Mouse (Mus musculus) naive thymus-derived CD4-positive, alpha-beta T cell, adult 2 months (primary cell): ENCODE measurements around the gene Rap1gds1.

ENCODE experiments used
- DNase-seq: peaks from one replicate; pipeline ENCODE4 v3.0.0-alpha.2; 2011; ENCODE audit warnings: low read depth

Gene Rap1gds1

DNA sequence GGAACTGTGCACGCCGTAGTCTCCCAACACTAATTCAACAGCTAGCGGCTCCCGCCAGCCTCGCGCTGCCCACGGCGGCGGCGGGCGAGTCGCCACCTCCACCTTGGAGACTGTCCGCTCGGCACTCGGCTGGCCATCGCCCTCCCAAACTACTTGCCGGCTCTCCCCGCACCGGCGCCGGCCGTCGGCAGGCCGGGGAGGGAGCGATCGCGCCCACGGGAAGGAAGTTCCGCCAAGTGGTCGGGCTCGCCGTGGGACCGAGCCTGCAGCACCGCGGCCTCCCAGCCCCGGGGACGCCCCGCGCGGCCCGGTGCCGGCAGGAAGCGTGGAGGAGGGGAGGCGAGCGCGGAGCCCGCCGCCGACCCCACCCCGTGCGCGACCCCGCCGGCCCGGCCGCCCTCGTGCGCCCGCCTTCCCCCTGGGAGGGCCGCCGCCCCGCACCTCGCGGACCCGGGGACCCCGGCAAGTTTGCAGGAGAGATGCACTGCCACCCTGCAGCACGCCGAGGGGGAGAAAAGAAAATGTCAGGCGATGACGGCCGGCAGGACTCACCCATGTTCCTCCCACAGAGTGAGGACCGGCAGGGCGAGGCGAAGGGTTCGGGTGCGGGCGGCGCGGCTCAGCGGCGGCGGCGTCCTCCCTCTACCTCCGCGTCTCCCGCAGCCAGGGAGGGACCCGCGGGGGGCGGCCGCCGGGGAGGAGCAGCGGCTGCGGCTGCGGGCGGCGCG lies at the start of gene Rap1gds1:
Gene Rap1gds1 (minus strand): TSS at position 718 of the 728 bp plus-strand sequence.
- peak; percentile 76 for DNase-seq

- DNase-seq, result no peak
Observed at GRCm38 (mm10) chr3:139118446-139118845, 43.4 kb upstream of the Rap1gds1 start.

- DNase-seq, result no peak
Observed at GRCm38 (mm10) chr3:139116733-139117337, 41.8 kb upstream of the Rap1gds1 start.

- DNase-seq, result no peak
Observed at GRCm38 (mm10) chr3:139112335-139112973, 37.5 kb upstream of the Rap1gds1 start.

GRCm38 (mm10) chr3:139111877-139112276 lies 36.9 kb upstream of the Rap1gds1 start:
- no peak for DNase-seq

DNA sequence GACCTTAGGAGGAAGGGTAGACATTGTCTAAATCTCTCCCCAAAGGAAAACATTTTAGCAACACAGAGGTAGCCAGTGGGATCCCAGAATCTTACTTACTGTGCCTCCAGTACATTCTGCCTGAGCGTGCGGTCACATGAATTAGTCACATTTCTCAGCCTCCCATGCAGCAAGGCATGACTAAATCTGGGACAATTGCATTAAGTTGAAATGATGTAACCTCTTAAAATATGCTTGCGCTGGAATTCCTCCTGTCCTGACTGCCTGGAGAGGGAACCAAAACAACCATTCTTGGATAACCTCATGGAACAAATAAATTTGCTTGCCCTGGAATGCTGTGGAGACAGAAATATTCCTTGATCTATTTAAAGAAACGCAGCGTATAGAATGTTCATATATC lies 33.2 kb upstream of the Rap1gds1 start:
- no peak for DNase-seq

DNA sequence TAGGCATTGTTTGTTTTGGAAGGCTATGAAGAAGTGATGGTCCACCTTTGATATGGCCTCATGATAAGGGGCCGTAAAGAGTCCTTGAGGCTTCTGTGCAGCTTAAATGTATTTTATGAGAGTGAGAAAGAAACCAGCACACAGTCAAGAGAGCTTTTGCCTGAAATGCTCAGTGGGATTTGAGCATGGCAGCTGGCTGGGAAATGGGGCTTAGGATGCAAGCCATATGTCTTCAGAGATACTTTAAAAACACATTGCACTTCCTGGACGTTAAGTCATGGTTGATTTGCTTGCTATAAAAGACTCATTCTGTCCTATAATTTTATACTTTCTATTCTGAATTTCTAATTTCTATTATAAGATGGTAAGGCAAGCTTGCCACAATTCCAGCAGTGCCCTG lies 28.9 kb upstream of the Rap1gds1 start:
- no peak for DNase-seq

GRCm38 (mm10) chr3:139103346-139103745 lies 28.3 kb upstream of the Rap1gds1 start:
- no peak for DNase-seq

DNA sequence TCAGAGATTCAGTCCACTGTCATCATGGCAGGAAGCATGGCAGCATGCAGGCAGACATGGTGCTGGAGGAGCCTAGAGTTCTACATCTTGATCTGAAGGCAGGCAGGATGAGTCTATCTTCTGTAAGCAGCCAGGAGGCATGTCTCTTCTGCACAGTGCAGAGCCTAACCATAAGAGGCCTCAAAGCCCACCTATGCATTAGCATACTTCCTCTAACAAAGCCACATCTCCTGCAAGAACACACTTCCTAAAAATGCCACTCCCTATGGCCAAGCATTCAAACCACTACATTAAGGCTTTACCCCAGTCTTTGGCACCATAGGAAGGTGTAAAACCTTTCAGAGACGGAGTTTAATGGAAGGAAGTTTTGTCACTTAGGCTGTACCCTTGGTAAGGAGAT lies 26.9 kb upstream of the Rap1gds1 start:
- DNase-seq, result no peak

- DNase-seq, result no peak
Observed at GRCm38 (mm10) chr3:139099284-139099683, 24.3 kb upstream of the Rap1gds1 start.

DNA sequence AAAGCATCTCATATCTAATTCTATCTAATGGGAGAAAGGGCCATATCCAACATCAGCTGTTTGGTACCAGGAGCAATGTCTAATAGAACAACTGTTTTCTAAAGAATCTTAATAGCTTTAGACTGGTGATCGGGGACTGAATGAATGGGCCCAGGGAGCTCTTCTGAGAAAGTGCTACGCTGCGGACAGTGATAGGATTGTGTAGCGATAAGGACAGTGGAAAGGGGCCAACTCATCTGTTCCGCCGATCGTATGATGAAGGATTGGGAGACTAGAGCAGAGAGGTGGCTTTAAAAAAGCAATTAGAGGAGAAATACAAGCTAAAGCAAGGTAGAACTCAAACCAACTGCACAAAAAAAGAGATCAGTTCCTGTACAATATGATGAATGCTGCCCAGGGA lies 20.9 kb upstream of the Rap1gds1 start:
- DNase-seq, result no peak

GRCm38 (mm10) chr3:139088526-139088925 lies 13.5 kb upstream of the Rap1gds1 start:
- DNase-seq, result no peak

DNA sequence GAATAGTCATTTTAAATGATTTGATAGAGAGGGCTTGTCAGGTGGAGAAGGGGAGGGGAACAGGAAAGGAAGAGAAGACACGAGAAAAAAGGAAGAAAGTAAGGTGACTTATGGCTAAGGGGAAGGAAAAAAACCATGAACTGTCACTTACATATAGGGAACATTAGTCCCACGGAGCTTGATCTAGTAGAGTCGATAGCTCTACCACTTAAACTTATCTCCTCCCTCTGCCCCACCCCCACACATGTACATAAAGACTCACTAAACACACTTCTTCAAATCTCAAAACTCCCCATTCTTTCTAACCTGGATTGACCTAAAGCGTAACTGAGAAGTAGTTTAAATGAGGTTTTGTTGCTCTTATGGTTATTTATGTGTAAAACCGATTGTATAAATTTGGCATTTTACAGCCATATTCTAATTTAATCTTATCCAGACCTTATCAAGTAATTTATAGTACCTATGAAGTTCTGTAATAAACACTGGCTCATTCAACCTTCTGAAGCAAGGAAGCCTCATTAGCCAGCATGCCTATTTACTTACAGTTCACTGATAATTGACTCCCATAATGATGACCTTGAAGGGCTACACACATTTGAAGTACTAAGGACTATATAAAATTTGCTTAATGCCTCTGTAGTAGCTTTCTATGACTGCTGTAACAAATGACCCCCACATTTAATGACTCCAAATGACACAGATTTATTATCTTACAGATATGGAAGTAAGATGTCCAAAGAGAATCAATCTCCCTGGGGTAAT lies 9.0 kb upstream of the Rap1gds1 start:
- no peak for DNase-seq

DNA sequence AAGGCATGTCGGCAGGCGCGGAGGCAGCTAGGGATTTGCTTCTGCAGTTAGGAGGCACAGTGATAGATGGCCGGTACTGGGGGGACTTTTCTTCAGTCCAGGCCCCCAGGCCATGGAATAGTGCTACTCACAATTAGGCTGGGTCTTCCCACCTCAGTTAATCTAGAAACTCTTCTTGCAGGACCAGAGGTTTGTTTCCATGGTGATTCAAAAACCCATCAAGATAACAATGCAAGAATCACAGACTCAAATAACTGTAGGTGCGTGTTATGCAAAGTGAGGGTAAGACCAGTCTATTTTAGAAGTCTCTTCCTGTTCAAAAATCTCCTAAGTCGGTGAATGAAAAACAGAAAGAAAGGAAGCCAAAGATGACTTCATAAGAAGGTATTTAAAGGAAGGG lies 4.8 kb upstream of the Rap1gds1 start:
- DNase-seq, result no peak

DNA sequence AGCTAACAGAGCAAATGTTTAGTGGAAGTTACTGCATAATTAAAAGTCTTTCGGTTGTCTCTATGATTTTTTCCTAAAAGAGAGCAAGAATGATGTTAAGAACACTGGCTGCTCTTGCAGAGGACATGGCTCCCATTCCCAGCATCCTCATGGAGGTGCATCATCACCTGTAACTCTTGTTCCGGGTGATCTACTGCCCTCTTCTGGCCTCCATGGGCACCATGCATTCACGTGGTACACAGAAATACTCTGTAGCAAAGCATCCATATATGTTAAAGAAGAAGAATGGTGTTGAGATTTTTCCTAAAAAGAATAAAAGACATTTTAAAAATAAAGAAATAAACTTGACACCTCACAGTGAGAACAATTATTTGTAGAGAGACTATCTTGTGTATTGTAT lies 3.0 kb upstream of the Rap1gds1 start:
- no peak for DNase-seq

GRCm38 (mm10) chr3:139076059-139076455 lies 1.1 kb upstream of the Rap1gds1 start:
- DNase-seq, result peak; percentile 37

- DNase-seq, result peak; percentile 94
Observed at GRCm38 (mm10) chr3:139075333-139076058, 495 bp upstream of the Rap1gds1 start.

GRCm38 (mm10) chr3:139073801-139074483 lies 1.1 kb downstream of the Rap1gds1 start:
- peak; percentile 58 for DNase-seq

DNA sequence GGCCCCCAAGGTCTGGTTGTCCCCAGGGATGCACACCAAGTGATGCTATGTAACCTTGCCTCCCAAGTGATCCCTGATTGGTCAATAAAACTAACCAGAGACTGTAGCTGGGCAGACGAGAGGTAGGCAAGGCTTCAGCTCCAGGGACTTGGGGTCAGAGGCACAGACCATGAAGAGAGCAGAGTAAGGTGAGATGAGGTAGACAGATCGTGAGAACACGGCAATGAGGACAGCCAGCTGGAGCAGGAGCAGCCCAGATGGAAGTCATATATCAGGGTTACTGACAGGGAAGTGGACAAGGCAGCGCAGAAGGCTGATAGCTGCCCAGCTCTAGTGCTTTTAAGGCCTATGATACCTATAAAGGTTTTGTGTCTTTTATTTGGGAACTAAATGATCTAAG lies 5.5 kb downstream of the Rap1gds1 start:
- no peak for DNase-seq

DNA sequence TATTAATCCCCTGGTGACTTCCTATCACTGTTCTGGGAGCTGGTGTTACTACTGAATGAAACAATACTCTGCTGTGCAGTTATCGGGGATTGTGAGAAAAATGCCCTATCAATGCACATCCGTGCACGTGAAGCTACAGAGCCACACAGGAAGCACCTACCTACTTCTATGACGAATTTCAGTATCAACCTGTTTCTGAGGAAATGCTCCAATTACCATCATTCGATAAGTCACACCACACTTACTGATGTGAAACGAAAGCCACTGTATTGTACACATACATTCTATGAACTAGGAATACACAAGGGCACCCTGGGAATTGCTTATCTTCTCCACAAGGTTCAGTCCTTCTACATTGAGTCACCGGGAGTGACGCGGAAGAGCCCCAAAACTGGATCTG lies 10.9 kb downstream of the Rap1gds1 start:
- DNase-seq, result peak; percentile 51

GRCm38 (mm10) chr3:139062088-139062487 lies 12.9 kb downstream of the Rap1gds1 start:
- DNase-seq, result no peak
